Mouse (Mus musculus): Measurements from ENCODE around the gene Btrc. TPM values are rescaled to one million over a fixed set of nuclear protein-coding genes. Genes with fewer than 3 reads are reported as not detected.
"Not testable (repeated sequence)": the region's sequence is repeated elsewhere in the genome, so short reads cannot be mapped to it uniquely, and the experiment has no call there.

The Btrc gene
- polyA plus RNA-seq, 1 experiment = 16.7 TPM

GRCm38 (mm10) chr19:45355678-45356077 lies 7.9 kb upstream of the Btrc start:
- Histone ChIP-seq H3K27ac (ENCODE audit: insufficient read depth, low read depth, low read length) (no peak overlapping the region), H3K4me3 (ENCODE audit: insufficient read depth, low read length) (no peak overlapping the region), H3K4me1 (ENCODE audit: control insufficient read depth, insufficient read depth, low read length) (no peaks in the 10 kb centered on the region)
- TF ChIP-seq CTCF (IDR thresholded peaks at IDR 0.05; ENCODE audit: low read depth, low read length) (no peak), POLR2A (IDR thresholded peaks at IDR 0.05; ENCODE audit: borderline replicate concordance, low read depth, low read length) (no peak)

DNA sequence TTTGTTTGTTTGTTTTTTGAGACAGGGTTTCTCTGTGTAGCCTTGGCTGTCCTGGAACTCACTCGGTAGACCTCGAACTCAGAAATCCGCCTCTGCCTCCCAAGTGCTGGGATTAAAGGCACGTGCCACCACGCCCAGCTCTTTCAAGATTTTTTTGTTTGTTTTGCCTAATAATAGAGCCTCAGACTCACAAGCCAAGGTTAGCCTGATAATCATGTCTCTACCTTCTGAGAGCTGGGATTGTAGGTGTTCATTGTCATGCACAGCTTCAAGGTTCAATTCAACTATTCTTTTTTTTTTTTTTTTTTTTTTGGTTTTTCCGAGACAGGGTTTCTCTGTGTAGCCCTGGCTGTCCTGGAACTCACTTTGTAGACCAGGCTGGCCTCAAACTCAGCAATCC lies 6.7 kb upstream of the Btrc start:
- not testable (repeated sequence) for H3K4me1 ChIP-seq (ENCODE audit: control insufficient read depth, insufficient read depth, low read length); H3K27ac ChIP-seq (ENCODE audit: insufficient read depth, low read depth, low read length); H3K4me3 ChIP-seq (ENCODE audit: insufficient read depth, low read length)

- H3K4me1 ChIP-seq (ENCODE audit: control insufficient read depth, insufficient read depth, low read length) = peaks cover 5% of the 10 kb centered on the region
- no peak overlapping the region for H3K4me3 ChIP-seq (ENCODE audit: insufficient read depth, low read length)
- TF ChIP-seq CTCF (IDR thresholded peaks at IDR 0.05; ENCODE audit: low read depth, low read length) = no peak
- TF ChIP-seq POLR2A (IDR thresholded peaks at IDR 0.05; ENCODE audit: borderline replicate concordance, low read depth, low read length) = no peak
- H3K27ac ChIP-seq (ENCODE audit: insufficient read depth, low read depth, low read length) = no peak overlapping the region
Observed at GRCm38 (mm10) chr19:45360486-45360885, 3.0 kb upstream of the Btrc start.

DNA sequence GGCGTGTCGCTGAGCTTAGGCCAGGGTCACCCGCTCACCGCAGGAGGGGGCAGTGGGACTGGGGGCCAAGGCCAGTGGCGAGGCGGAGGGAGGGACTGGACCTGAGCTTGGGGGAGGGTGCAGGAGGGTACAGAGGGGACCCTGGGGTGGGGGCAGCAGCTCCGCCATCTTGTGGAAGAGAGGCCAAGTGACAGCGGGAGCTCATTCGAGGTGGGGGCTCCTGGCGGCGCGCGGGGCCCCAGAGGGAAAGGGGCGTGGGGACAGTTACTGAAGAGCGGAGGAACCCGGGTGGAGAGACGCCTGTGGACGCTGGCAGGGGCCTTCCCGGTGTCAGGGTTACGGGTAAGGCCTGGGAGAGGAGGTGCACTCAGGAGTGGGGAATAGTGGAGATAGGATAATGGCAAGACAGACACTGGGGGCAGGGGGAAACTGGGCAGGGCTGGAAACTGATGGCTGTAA lies 428 bp downstream of the Btrc start:
- TF ChIP-seq CTCF (IDR thresholded peaks at IDR 0.05; ENCODE audit: low read depth, low read length) (no peak), POLR2A (IDR thresholded peaks at IDR 0.05; ENCODE audit: borderline replicate concordance, low read depth, low read length) (no peak)
- Histone ChIP-seq H3K27ac (ENCODE audit: insufficient read depth, low read depth, low read length) (peak overlapping the region; percentile 34; the same call in 1 of the 2 replicates), H3K4me1 (ENCODE audit: control insufficient read depth, insufficient read depth, low read length) (peaks cover 5% of the 10 kb centered on the region), H3K4me3 (ENCODE audit: insufficient read depth, low read length) (peak overlapping the region; percentile 96)

DNA sequence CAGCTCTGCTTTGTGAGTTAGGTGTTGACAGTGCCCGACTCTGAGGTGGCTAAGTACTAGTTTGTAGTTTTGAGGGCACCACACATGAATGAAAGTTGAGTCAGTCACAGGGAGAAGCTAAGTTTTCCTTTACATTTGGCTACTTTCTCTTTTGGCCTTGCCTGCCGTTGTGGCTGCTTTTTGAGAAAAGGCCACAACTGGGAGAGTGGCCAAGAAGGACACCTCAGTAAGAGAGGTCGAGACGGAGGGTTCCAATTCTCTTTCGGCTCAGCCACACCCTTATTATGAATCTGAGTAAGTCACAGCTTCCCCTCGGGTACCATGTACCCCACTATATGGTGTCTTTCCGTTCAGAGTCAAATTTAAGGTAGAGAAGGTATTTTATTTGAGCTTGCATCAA lies 3.1 kb downstream of the Btrc start:
- Histone ChIP-seq H3K4me1 (ENCODE audit: control insufficient read depth, insufficient read depth, low read length) (peaks cover 5% of the 10 kb centered on the region), H3K27ac (ENCODE audit: insufficient read depth, low read depth, low read length) (no peak overlapping the region), H3K4me3 (ENCODE audit: insufficient read depth, low read length) (no peak overlapping the region)
- TF ChIP-seq CTCF (IDR thresholded peaks at IDR 0.05; ENCODE audit: low read depth, low read length) (no peak), POLR2A (IDR thresholded peaks at IDR 0.05; ENCODE audit: borderline replicate concordance, low read depth, low read length) (no peak)

- H3K4me3 ChIP-seq (ENCODE audit: insufficient read depth, low read length); H3K4me1 ChIP-seq (ENCODE audit: control insufficient read depth, insufficient read depth, low read length); H3K27ac ChIP-seq (ENCODE audit: insufficient read depth, low read depth, low read length): not testable (repeated sequence)
Observed at GRCm38 (mm10) chr19:45384815-45385214, 21.3 kb downstream of the Btrc start.

- Histone ChIP-seq H3K4me1 (ENCODE audit: control insufficient read depth, insufficient read depth, low read length) (peaks cover 2% of the 10 kb centered on the region; the same call in 1 of the 2 replicates), H3K27ac (ENCODE audit: insufficient read depth, low read depth, low read length) (no peak overlapping the region), H3K4me3 (ENCODE audit: insufficient read depth, low read length) (no peak overlapping the region)
- TF ChIP-seq CTCF (IDR thresholded peaks at IDR 0.05; ENCODE audit: low read depth, low read length) (no peak), POLR2A (IDR thresholded peaks at IDR 0.05; ENCODE audit: borderline replicate concordance, low read depth, low read length) (no peak)
Observed at GRCm38 (mm10) chr19:45388551-45388950, 25.0 kb downstream of the Btrc start.

DNA sequence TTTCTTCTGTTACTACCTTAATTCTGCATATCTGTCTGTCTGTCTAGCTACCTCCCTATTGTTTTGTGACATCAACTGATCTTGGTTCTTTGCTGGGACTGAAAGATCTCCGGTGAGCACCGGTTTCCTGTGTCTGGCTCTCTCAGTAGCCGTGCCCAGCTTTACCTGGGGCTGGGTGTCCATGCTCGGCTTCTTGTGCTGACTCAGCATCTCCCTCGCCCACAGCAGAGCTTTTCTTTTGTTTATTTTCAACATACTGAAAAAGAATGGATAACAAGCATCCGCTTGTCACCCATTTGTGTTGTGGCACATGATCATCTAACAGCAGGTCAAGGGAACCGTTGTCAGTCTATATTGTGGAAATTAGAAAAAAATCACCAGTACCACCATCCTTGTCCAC lies 30.5 kb downstream of the Btrc start:
- TF ChIP-seq CTCF (IDR thresholded peaks at IDR 0.05; ENCODE audit: low read depth, low read length) (no peak), POLR2A (IDR thresholded peaks at IDR 0.05; ENCODE audit: borderline replicate concordance, low read depth, low read length) (no peak)
- Histone ChIP-seq H3K4me1 (ENCODE audit: control insufficient read depth, insufficient read depth, low read length) (no peaks in the 10 kb centered on the region), H3K4me3 (ENCODE audit: insufficient read depth, low read length) (no peak overlapping the region), H3K27ac (ENCODE audit: insufficient read depth, low read depth, low read length) (no peak overlapping the region)

- Histone ChIP-seq H3K4me1 (ENCODE audit: control insufficient read depth, insufficient read depth, low read length) (peaks cover 12% of the 10 kb centered on the region), H3K4me3 (ENCODE audit: insufficient read depth, low read length) (no peak overlapping the region), H3K27ac (ENCODE audit: insufficient read depth, low read depth, low read length) (no peak overlapping the region)
- TF ChIP-seq POLR2A (IDR thresholded peaks at IDR 0.05; ENCODE audit: borderline replicate concordance, low read depth, low read length) = no peak
- TF ChIP-seq CTCF (IDR thresholded peaks at IDR 0.05; ENCODE audit: low read depth, low read length) = no peak
Observed at GRCm38 (mm10) chr19:45411000-45411399, 47.5 kb downstream of the Btrc start.

DNA sequence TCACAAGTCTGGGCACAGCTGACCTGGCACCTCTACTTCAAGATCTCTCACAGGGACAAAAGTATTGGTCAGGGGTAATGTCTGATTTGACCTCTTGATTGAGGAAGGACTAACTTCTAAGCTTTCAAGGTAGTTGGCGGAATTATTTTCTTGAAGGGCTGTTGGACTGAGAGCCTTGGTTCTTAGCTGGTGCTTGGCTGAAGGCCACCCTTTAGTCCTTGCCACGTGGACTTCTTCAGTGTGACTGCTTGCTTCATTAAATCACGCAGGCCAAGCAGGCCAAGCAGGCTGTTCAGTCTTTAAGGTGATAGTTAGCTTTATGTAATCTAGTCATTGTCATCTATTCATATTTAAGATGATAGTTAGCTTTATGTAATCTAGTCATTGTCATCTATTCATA lies 49.2 kb downstream of the Btrc start:
- TF ChIP-seq POLR2A (IDR thresholded peaks at IDR 0.05; ENCODE audit: borderline replicate concordance, low read depth, low read length) (no peak), CTCF (IDR thresholded peaks at IDR 0.05; ENCODE audit: low read depth, low read length) (no peak)
- Histone ChIP-seq H3K4me3 (ENCODE audit: insufficient read depth, low read length) (no peak overlapping the region), H3K27ac (ENCODE audit: insufficient read depth, low read depth, low read length) (no peak overlapping the region), H3K4me1 (ENCODE audit: control insufficient read depth, insufficient read depth, low read length) (peaks cover 12% of the 10 kb centered on the region)

GRCm38 (mm10) chr19:45413966-45414365 lies 50.4 kb downstream of the Btrc start:
- peaks cover 7% of the 10 kb centered on the region for H3K4me1 ChIP-seq (ENCODE audit: control insufficient read depth, insufficient read depth, low read length)
- H3K27ac ChIP-seq (ENCODE audit: insufficient read depth, low read depth, low read length) = no peak overlapping the region
- H3K4me3 ChIP-seq (ENCODE audit: insufficient read depth, low read length) = no peak overlapping the region
- TF ChIP-seq CTCF (IDR thresholded peaks at IDR 0.05; ENCODE audit: low read depth, low read length) (no peak), POLR2A (IDR thresholded peaks at IDR 0.05; ENCODE audit: borderline replicate concordance, low read depth, low read length) (no peak)
